Mouse (Mus musculus): ENCODE results near the gene Nck2. TPM values are rescaled to one million over a fixed set of nuclear protein-coding genes. Genes with fewer than 3 reads are reported as not detected.

Nck2 gene
- polyA plus RNA-seq, 1 experiment from 2014 or later, result 36.3 TPM

- WGBS, result 61% methylated on average over 1 of the region's 1 CpGs
Measured at GRCm38 (mm10) chr1:43583564-43583963, 139.2 kb downstream of the Nck2 start.

GRCm38 (mm10) chr1:43589001-43589400 is 144.6 kb downstream of the Nck2 start:
- no peak overlapping the region for H3K9ac ChIP-seq (ENCODE audit: low read length)
- no peaks in the 10 kb centered on the region for H3K9me3 ChIP-seq (replicated peaks; ENCODE audit: control insufficient read depth, low read length)
- H3K27ac ChIP-seq (ENCODE audit: low read length), result no peak overlapping the region
- no peak overlapping the region for H3K4me2 ChIP-seq (ENCODE audit: low read depth, low read length)
- H3K4me3 ChIP-seq (replicated peaks; ENCODE audit: low read length), result no peak overlapping the region
- WGBS, result 81% methylated on average over 1 of the region's 1 CpGs
- H3K27me3 ChIP-seq (ENCODE audit: control insufficient read depth, insufficient read depth, low read length), result no peaks in the 10 kb centered on the region
- no peaks in the 10 kb centered on the region for H3K4me1 ChIP-seq (ENCODE audit: control insufficient read depth, insufficient read depth, low read length)
- no peak for ATAC-seq (ENCODE audit: insufficient read depth, low FRiP score)
- H3K36me3 ChIP-seq (ENCODE audit: control insufficient read depth, insufficient read depth, low read length), result no peaks in the 10 kb centered on the region

More at GRCm38 (mm10) chr1:43583564-43583963, 139.2 kb downstream of the Nck2 start:
- Histone ChIP-seq H3K4me2 (ENCODE audit: low read depth, low read length) (no peak overlapping the region), H3K4me3 (replicated peaks; ENCODE audit: low read length) (no peak overlapping the region), H3K9ac (ENCODE audit: low read length) (no peak overlapping the region), H3K4me1 (ENCODE audit: control insufficient read depth, insufficient read depth, low read length) (no peaks in the 10 kb centered on the region), H3K27me3 (ENCODE audit: control insufficient read depth, insufficient read depth, low read length) (no peaks in the 10 kb centered on the region), H3K9me3 (replicated peaks; ENCODE audit: control insufficient read depth, low read length) (no peaks in the 10 kb centered on the region), H3K27ac (ENCODE audit: low read length) (no peak overlapping the region), H3K36me3 (ENCODE audit: control insufficient read depth, insufficient read depth, low read length) (no peaks in the 10 kb centered on the region)
- no peak for ATAC-seq (ENCODE audit: insufficient read depth, low FRiP score)

GRCm38 (mm10) chr1:43589910-43590309 is 145.5 kb downstream of the Nck2 start:
- 54% methylated on average over 2 of the region's 2 CpGs for WGBS
- no peak overlapping the region for H3K4me2 ChIP-seq (ENCODE audit: low read depth, low read length)
- H3K36me3 ChIP-seq (ENCODE audit: control insufficient read depth, insufficient read depth, low read length), result no peaks in the 10 kb centered on the region
- no peaks in the 10 kb centered on the region for H3K4me1 ChIP-seq (ENCODE audit: control insufficient read depth, insufficient read depth, low read length)
- no peak overlapping the region for H3K4me3 ChIP-seq (replicated peaks; ENCODE audit: low read length)
- no peaks in the 10 kb centered on the region for H3K9me3 ChIP-seq (replicated peaks; ENCODE audit: control insufficient read depth, low read length)
- H3K27ac ChIP-seq (ENCODE audit: low read length), result no peak overlapping the region
- H3K27me3 ChIP-seq (ENCODE audit: control insufficient read depth, insufficient read depth, low read length), result no peaks in the 10 kb centered on the region
- no peak for ATAC-seq (ENCODE audit: insufficient read depth, low FRiP score)
- no peak overlapping the region for H3K9ac ChIP-seq (ENCODE audit: low read length)

- H3K9me3 ChIP-seq (replicated peaks; ENCODE audit: control insufficient read depth, low read length), result no peaks in the 10 kb centered on the region
- no peak for ATAC-seq (ENCODE audit: insufficient read depth, low FRiP score)
Measured at GRCm38 (mm10) chr1:43590727-43591126, 146.3 kb downstream of the Nck2 start.

GRCm38 (mm10) chr1:43593069-43593468 is 148.7 kb downstream of the Nck2 start:
- H3K4me2 ChIP-seq (ENCODE audit: low read depth, low read length), result no peak overlapping the region
- H3K9ac ChIP-seq (ENCODE audit: low read length), result no peak overlapping the region
- H3K4me1 ChIP-seq (ENCODE audit: control insufficient read depth, insufficient read depth, low read length), result no peaks in the 10 kb centered on the region
- H3K36me3 ChIP-seq (ENCODE audit: control insufficient read depth, insufficient read depth, low read length), result no peaks in the 10 kb centered on the region
- no peaks in the 10 kb centered on the region for H3K27me3 ChIP-seq (ENCODE audit: control insufficient read depth, insufficient read depth, low read length)
- H3K9me3 ChIP-seq (replicated peaks; ENCODE audit: control insufficient read depth, low read length), result no peaks in the 10 kb centered on the region
- no peak for ATAC-seq (ENCODE audit: insufficient read depth, low FRiP score)
- 74% methylated on average over 3 of the region's 3 CpGs for WGBS
- no peak overlapping the region for H3K27ac ChIP-seq (ENCODE audit: low read length)
- no peak overlapping the region for H3K4me3 ChIP-seq (replicated peaks; ENCODE audit: low read length)

More at GRCm38 (mm10) chr1:43590727-43591126, 146.3 kb downstream of the Nck2 start:
- H3K4me1 ChIP-seq (ENCODE audit: control insufficient read depth, insufficient read depth, low read length), result no peaks in the 10 kb centered on the region
- no peak overlapping the region for H3K4me2 ChIP-seq (ENCODE audit: low read depth, low read length)
- no peak overlapping the region for H3K9ac ChIP-seq (ENCODE audit: low read length)
- no peak overlapping the region for H3K4me3 ChIP-seq (replicated peaks; ENCODE audit: low read length)
- H3K27ac ChIP-seq (ENCODE audit: low read length), result no peak overlapping the region
- H3K27me3 ChIP-seq (ENCODE audit: control insufficient read depth, insufficient read depth, low read length), result no peaks in the 10 kb centered on the region
- 51% methylated on average over 1 of the region's 1 CpGs for WGBS
- H3K36me3 ChIP-seq (ENCODE audit: control insufficient read depth, insufficient read depth, low read length), result no peaks in the 10 kb centered on the region

GRCm38 (mm10) chr1:43594738-43595137 is 150.4 kb downstream of the Nck2 start:
- H3K4me1 ChIP-seq (ENCODE audit: control insufficient read depth, insufficient read depth, low read length), result no peaks in the 10 kb centered on the region
- no peak overlapping the region for H3K4me3 ChIP-seq (replicated peaks; ENCODE audit: low read length)
- no peaks in the 10 kb centered on the region for H3K9me3 ChIP-seq (replicated peaks; ENCODE audit: control insufficient read depth, low read length)
- H3K27ac ChIP-seq (ENCODE audit: low read length), result no peak overlapping the region
- no peak overlapping the region for H3K9ac ChIP-seq (ENCODE audit: low read length)
- H3K27me3 ChIP-seq (ENCODE audit: control insufficient read depth, insufficient read depth, low read length), result no peaks in the 10 kb centered on the region
- H3K4me2 ChIP-seq (ENCODE audit: low read depth, low read length), result no peak overlapping the region
- ATAC-seq (ENCODE audit: insufficient read depth, low FRiP score), result no peak
- H3K36me3 ChIP-seq (ENCODE audit: control insufficient read depth, insufficient read depth, low read length), result no peaks in the 10 kb centered on the region
- 59% methylated on average over 4 of the region's 4 CpGs for WGBS

GRCm38 (mm10) chr1:43597731-43598130 is 153.4 kb downstream of the Nck2 start:
- no peaks in the 10 kb centered on the region for H3K27me3 ChIP-seq (ENCODE audit: control insufficient read depth, insufficient read depth, low read length)
- peaks cover 6% of the 10 kb centered on the region; the same call in 1 of the 2 replicates for H3K9me3 ChIP-seq (replicated peaks; ENCODE audit: control insufficient read depth, low read length)
- H3K36me3 ChIP-seq (ENCODE audit: control insufficient read depth, insufficient read depth, low read length), result no peaks in the 10 kb centered on the region
- no peak overlapping the region for H3K4me2 ChIP-seq (ENCODE audit: low read depth, low read length)
- no peak overlapping the region for H3K27ac ChIP-seq (ENCODE audit: low read length)
- no peak for ATAC-seq (ENCODE audit: insufficient read depth, low FRiP score)
- H3K4me1 ChIP-seq (ENCODE audit: control insufficient read depth, insufficient read depth, low read length), result no peaks in the 10 kb centered on the region
- no peak overlapping the region for H3K9ac ChIP-seq (ENCODE audit: low read length)
- H3K4me3 ChIP-seq (replicated peaks; ENCODE audit: low read length), result no peak overlapping the region

GRCm38 (mm10) chr1:43599483-43599882 is 155.1 kb downstream of the Nck2 start:
- no peaks in the 10 kb centered on the region for H3K4me1 ChIP-seq (ENCODE audit: control insufficient read depth, insufficient read depth, low read length)
- no peak for ATAC-seq (ENCODE audit: insufficient read depth, low FRiP score)
- no peak overlapping the region for H3K27ac ChIP-seq (ENCODE audit: low read length)
- no peak overlapping the region for H3K4me3 ChIP-seq (replicated peaks; ENCODE audit: low read length)
- no peaks in the 10 kb centered on the region for H3K27me3 ChIP-seq (ENCODE audit: control insufficient read depth, insufficient read depth, low read length)
- no peak overlapping the region for H3K4me2 ChIP-seq (ENCODE audit: low read depth, low read length)
- peaks cover 6% of the 10 kb centered on the region; the same call in 1 of the 2 replicates for H3K9me3 ChIP-seq (replicated peaks; ENCODE audit: control insufficient read depth, low read length)
- no peaks in the 10 kb centered on the region for H3K36me3 ChIP-seq (ENCODE audit: control insufficient read depth, insufficient read depth, low read length)
- H3K9ac ChIP-seq (ENCODE audit: low read length), result no peak overlapping the region

- 32% methylated on average over 8 of the region's 8 CpGs for whole genome bisulfite sequencing
Measured at GRCm38 (mm10) chr1:43601054-43601453, 156.7 kb downstream of the Nck2 start.

GRCm38 (mm10) chr1:43615948-43616347 is 171.6 kb downstream of the Nck2 start:
- Histone ChIP-seq H3K4me3 (replicated peaks; ENCODE audit: low read length) (no peak overlapping the region), H3K27ac (ENCODE audit: low read length) (no peak overlapping the region), H3K4me2 (ENCODE audit: low read depth, low read length) (no peak overlapping the region), H3K27me3 (ENCODE audit: control insufficient read depth, insufficient read depth, low read length) (no peaks in the 10 kb centered on the region), H3K9ac (ENCODE audit: low read length) (no peak overlapping the region), H3K4me1 (ENCODE audit: control insufficient read depth, insufficient read depth, low read length) (no peaks in the 10 kb centered on the region), H3K36me3 (ENCODE audit: control insufficient read depth, insufficient read depth, low read length) (no peaks in the 10 kb centered on the region), H3K9me3 (replicated peaks; ENCODE audit: control insufficient read depth, low read length) (no peaks in the 10 kb centered on the region)
- ATAC-seq (ENCODE audit: insufficient read depth, low FRiP score), result no peak
- WGBS, result 71% methylated on average over 4 of the region's 4 CpGs

More at GRCm38 (mm10) chr1:43601054-43601453, 156.7 kb downstream of the Nck2 start:
- no peak overlapping the region for H3K9ac ChIP-seq (ENCODE audit: low read length)
- peaks cover 6% of the 10 kb centered on the region; the same call in 1 of the 2 replicates for H3K9me3 ChIP-seq (replicated peaks; ENCODE audit: control insufficient read depth, low read length)
- H3K27ac ChIP-seq (ENCODE audit: low read length), result no peak overlapping the region
- H3K27me3 ChIP-seq (ENCODE audit: control insufficient read depth, insufficient read depth, low read length), result no peaks in the 10 kb centered on the region
- no peak overlapping the region for H3K4me2 ChIP-seq (ENCODE audit: low read depth, low read length)
- no peak overlapping the region for H3K4me3 ChIP-seq (replicated peaks; ENCODE audit: low read length)
- H3K4me1 ChIP-seq (ENCODE audit: control insufficient read depth, insufficient read depth, low read length), result no peaks in the 10 kb centered on the region
- H3K36me3 ChIP-seq (ENCODE audit: control insufficient read depth, insufficient read depth, low read length), result no peaks in the 10 kb centered on the region
- no peak for ATAC-seq (ENCODE audit: insufficient read depth, low FRiP score)
